Mouse (Mus musculus): Measurements from ENCODE around the gene Bag1. TPM values are rescaled to one million over a fixed set of nuclear protein-coding genes. Genes with fewer than 3 reads are reported as not detected.

The Bag1 gene
- total and polyA plus RNA-seq, 3 experiments: 97.0 to 301 (median 263) TPM

DNA sequence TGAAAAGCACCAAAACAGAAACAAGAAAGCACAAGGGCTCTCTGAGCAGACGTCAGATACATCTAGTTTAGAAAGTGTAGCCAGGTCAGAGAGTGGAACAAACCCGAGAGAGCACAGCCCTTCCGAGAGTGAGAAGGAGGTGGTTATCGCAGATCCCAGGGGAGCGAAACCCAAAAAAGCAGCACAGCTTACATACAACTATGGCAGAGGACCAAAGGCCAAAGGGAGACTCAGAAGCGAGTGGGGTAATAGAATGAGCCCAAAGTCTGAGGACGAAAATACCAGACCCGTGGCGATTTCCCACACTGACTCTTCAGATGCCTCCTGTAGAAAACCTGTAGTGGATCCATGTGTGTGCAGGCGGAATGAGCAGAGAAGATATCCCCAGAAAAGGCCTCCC lies 28.6 kb upstream of the Bag1 start:
- TF ChIP-seq EP300 (IDR thresholded peaks at IDR 0.05; ENCODE audit: insufficient read depth, low read depth, low read length) (no peak), POLR2A (IDR thresholded peaks at IDR 0.05; ENCODE audit: insufficient read depth, low read depth, low read length) (no peak), CTCF (IDR thresholded peaks at IDR 0.05) (no peak)
- H3K79me2 ChIP-seq (replicated peaks; ENCODE audit: control insufficient read depth, insufficient read depth, low read length): 0 out of 2 replicates have a peak, but pooled peaks cover 3% of the 10 kb centered on the region
- peaks cover 3% of the 10 kb centered on the region for H3K4me1 ChIP-seq (ENCODE audit: control insufficient read depth, insufficient read depth, low read length)
- no peak overlapping the region for H3K27ac ChIP-seq
- intact Hi-C loops (cut with DNase I): loop anchor here (10.0 kb wide), 1 partner anchor 148 kb away; the partner anchor contains the start of gene Nol6
- H3K27me3 ChIP-seq (ENCODE audit: control insufficient read depth, insufficient read depth, low read length): no peaks in the 10 kb centered on the region
- H3K9ac ChIP-seq (ENCODE audit: low read depth, low read length): no peak overlapping the region
- peaks cover 8% of the 10 kb centered on the region for H3K36me3 ChIP-seq (ENCODE audit: control insufficient read depth, insufficient read depth, low read length)
- H3K4me3 ChIP-seq: no peak overlapping the region
- no peak for DNase-seq
- WGBS: 80% methylated on average over 10 of the region's 10 CpGs

- TF ChIP-seq CTCF (IDR thresholded peaks at IDR 0.05) (no peak), POLR2A (IDR thresholded peaks at IDR 0.05; ENCODE audit: insufficient read depth, low read depth, low read length) (no peak)
- 76% methylated on average over 3 of the region's 3 CpGs for WGBS
- H3K4me1 ChIP-seq (ENCODE audit: control insufficient read depth, insufficient read depth, low read length): peaks cover 3% of the 10 kb centered on the region
- H3K79me2 ChIP-seq (replicated peaks; ENCODE audit: control insufficient read depth, insufficient read depth, low read length): 0 out of 2 replicates have a peak, but pooled peaks cover 3% of the 10 kb centered on the region
- no peak overlapping the region for H3K9ac ChIP-seq (ENCODE audit: low read depth, low read length)
- no peaks in the 10 kb centered on the region for H3K27me3 ChIP-seq (ENCODE audit: control insufficient read depth, insufficient read depth, low read length)
- H3K4me3 ChIP-seq: no peak overlapping the region
- H3K27ac ChIP-seq: no peak overlapping the region
- peaks cover 8% of the 10 kb centered on the region for H3K36me3 ChIP-seq (ENCODE audit: control insufficient read depth, insufficient read depth, low read length)
- no peak for DNase-seq
- intact Hi-C loops (cut with DNase I): loop anchor here (10.0 kb wide), 1 partner anchor 149 kb away; the partner anchor contains the start of gene Nol6
These were observed 27.6 kb upstream of the Bag1 start for GRCm38 (mm10) chr4:40975678-40976077.

- TF ChIP-seq POLR2A (IDR thresholded peaks at IDR 0.05; ENCODE audit: insufficient read depth, low read depth, low read length) (no peak), CTCF (IDR thresholded peaks at IDR 0.05) (no peak), EP300 (IDR thresholded peaks at IDR 0.05; ENCODE audit: insufficient read depth, low read depth, low read length) (no peak)
- Histone ChIP-seq H3K4me1 (ENCODE audit: control insufficient read depth, insufficient read depth, low read length) (peaks cover 3% of the 10 kb centered on the region), H3K79me2 (replicated peaks; ENCODE audit: control insufficient read depth, insufficient read depth, low read length) (0 out of 2 replicates have a peak, but pooled peaks cover 3% of the 10 kb centered on the region), H3K36me3 (ENCODE audit: control insufficient read depth, insufficient read depth, low read length) (peaks cover 4% of the 10 kb centered on the region), H3K27me3 (ENCODE audit: control insufficient read depth, insufficient read depth, low read length) (no peaks in the 10 kb centered on the region), H3K27ac (no peak overlapping the region), H3K9ac (ENCODE audit: low read depth, low read length) (no peak overlapping the region), H3K4me3 (no peak overlapping the region)
- no peak for DNase-seq
- 77% methylated on average over 1 of the region's 1 CpGs for WGBS
- intact Hi-C loops (cut with DNase I): loop anchor here (5.0 to 10.0 kb wide), 2 partner anchors 151 to 303 kb away; partner anchors contain the start of genes Nol6 and Ubap2
These were observed 25.9 kb upstream of the Bag1 start for GRCm38 (mm10) chr4:40974011-40974410.

DNA sequence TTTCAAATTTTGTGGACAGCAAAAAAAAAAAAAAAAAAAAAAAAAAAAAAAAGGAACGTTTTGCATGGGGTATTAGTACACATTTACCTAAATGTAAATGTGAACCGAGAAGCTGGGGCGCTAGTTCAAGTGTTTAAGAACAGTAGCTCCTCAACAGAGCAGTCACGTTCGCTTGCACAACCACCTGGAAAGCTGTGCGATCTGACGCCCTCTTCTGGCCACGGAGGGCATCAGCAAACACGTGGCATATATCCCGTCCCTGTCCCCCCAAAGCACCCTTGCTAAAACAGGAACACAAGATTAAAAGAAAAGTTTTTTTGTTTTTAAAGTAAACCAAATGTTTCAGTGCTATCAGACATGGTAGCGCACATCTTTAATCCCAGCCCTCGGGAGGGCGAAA lies 23.6 kb upstream of the Bag1 start:
- no peaks in the 10 kb centered on the region for H3K36me3 ChIP-seq (ENCODE audit: control insufficient read depth, insufficient read depth, low read length)
- H3K4me3 ChIP-seq: peak overlapping the region; percentile 89
- H3K79me2 ChIP-seq (replicated peaks; ENCODE audit: control insufficient read depth, insufficient read depth, low read length): 0 out of 2 replicates have a peak, but pooled peaks cover 3% of the 10 kb centered on the region
- H3K4me1 ChIP-seq (ENCODE audit: control insufficient read depth, insufficient read depth, low read length): peaks cover 3% of the 10 kb centered on the region
- no peak overlapping the region for H3K27ac ChIP-seq
- 27% methylated on average over 13 of the region's 13 CpGs for WGBS
- DNase-seq: no peak
- intact Hi-C loops (cut with DNase I): loop anchor here (1.0 to 10.0 kb wide), 3 partner anchors 23 to 306 kb away; partner anchors contain the start of genes Bag1, Chmp5, Nol6 and Ubap2
- H3K27me3 ChIP-seq (ENCODE audit: control insufficient read depth, insufficient read depth, low read length): no peaks in the 10 kb centered on the region
- no peak for TF ChIP-seq EP300 (IDR thresholded peaks at IDR 0.05; ENCODE audit: insufficient read depth, low read depth, low read length)
- peak; percentile 54 for TF ChIP-seq CTCF (IDR thresholded peaks at IDR 0.05)
- no peak overlapping the region for H3K9ac ChIP-seq (ENCODE audit: low read depth, low read length)

DNA sequence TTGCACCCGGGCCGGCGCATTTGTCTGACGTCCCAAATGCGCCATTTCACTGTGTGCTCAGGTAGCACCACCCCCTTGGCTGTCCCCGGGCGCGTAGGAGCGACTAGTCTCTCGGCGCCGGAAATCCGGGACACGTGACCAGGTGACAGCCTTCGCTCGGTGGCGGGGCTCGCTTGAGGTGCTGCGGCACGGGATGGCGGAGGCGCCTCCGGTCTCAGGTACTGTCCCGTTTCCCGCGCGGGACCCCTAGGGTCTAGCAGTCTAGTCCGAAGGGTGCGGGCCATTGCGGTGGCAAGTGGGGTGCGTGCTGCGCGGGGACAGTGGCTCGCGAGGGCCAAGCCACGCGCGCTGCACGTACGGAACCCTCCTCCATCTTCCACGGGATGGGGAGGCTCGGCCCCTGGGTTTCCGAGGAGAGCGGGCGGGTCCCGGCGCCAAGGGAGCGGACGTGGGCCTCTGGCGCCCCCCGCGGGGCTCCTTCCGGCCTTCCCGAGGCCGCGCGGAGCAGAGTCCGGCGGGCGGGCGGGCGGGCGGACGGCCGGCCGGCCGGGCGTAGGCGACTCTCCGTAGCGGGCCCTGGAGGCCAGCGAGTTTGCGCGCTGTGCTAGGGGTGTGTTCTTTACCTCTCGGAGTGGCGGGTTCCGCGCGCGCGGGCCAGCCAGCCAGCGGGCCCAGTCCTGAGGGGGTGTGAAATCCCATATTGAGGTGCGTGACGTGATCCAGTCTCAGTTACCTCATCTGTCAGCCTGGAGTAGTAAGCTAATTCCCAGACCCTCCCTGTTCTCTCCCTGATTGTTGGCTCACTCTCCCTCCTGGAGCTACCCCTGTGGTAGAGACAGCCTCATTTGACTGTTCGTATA lies 23.0 kb upstream of the Bag1 start, which contains the start of gene Nfx1:
Gene Nfx1, plus strand, starts transcription at position 65 of the 860 bp plus-strand sequence.
- Histone ChIP-seq H3K36me3 (ENCODE audit: control insufficient read depth, insufficient read depth, low read length) (no peaks in the 10 kb centered on the region), H3K9ac (ENCODE audit: low read depth, low read length) (peak within 1 kb of the TSS; percentile 85), H3K79me2 (replicated peaks; ENCODE audit: control insufficient read depth, insufficient read depth, low read length) (0 out of 2 replicates have a peak, but pooled peaks cover 3% of the 10 kb centered on the region), H3K4me1 (ENCODE audit: control insufficient read depth, insufficient read depth, low read length) (peaks cover 3% of the 10 kb centered on the region), H3K27ac (peak within 1 kb of the TSS; percentile 93), H3K27me3 (ENCODE audit: control insufficient read depth, insufficient read depth, low read length) (no peaks in the 10 kb centered on the region), H3K4me3 (peak within 1 kb of the TSS; percentile 89)
- intact Hi-C loops (cut with DNase I): loop anchor here (1.0 to 10.0 kb wide), 3 partner anchors 23 to 306 kb away; partner anchors contain the start of genes Bag1, Chmp5, Nol6 and Ubap2
- 2% methylated on average over 76 of the region's 85 CpGs for WGBS
- peak; percentile 95 to 96 for DNase-seq
- TF ChIP-seq EP300 (IDR thresholded peaks at IDR 0.05; ENCODE audit: insufficient read depth, low read depth, low read length) (0 out of 2 replicates have a peak, but pooled peaks have one; percentile 26), POLR2A (IDR thresholded peaks at IDR 0.05; ENCODE audit: insufficient read depth, low read depth, low read length) (peak; percentile 80), CTCF (IDR thresholded peaks at IDR 0.05) (no peak)

DNA sequence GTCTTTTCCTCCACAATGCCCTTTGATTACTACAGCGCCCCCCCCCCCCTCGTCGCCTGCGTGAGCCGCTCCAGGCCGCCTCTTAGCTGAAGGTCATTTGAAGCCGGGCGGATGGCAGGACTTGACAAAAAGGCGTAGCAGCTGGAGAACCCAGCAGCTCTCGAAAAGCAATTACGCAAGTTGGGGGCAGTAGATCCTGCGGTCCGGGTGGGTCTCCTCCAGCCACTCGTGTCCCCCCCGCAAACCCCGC lies 22.4 kb upstream of the Bag1 start:
- intact Hi-C loops (cut with DNase I): loop anchor here (5.0 to 10.0 kb wide), 2 partner anchors 154 to 307 kb away; partner anchors contain the start of genes Nol6 and Ubap2

More for the DNA sequence above, 22.4 kb upstream of the Bag1 start:
- peak overlapping the region; percentile 93 for H3K27ac ChIP-seq
- H3K4me3 ChIP-seq: peak overlapping the region; percentile 89
- no peak for DNase-seq
- H3K4me1 ChIP-seq (ENCODE audit: control insufficient read depth, insufficient read depth, low read length): peaks cover 3% of the 10 kb centered on the region
- H3K9ac ChIP-seq (ENCODE audit: low read depth, low read length): peak overlapping the region; percentile 84
- H3K36me3 ChIP-seq (ENCODE audit: control insufficient read depth, insufficient read depth, low read length): no peaks in the 10 kb centered on the region
- WGBS: under 1% methylated on average over 15 of the region's 16 CpGs
- TF ChIP-seq POLR2A (IDR thresholded peaks at IDR 0.05; ENCODE audit: insufficient read depth, low read depth, low read length): no peak
- TF ChIP-seq EP300 (IDR thresholded peaks at IDR 0.05; ENCODE audit: insufficient read depth, low read depth, low read length): no peak
- TF ChIP-seq CTCF (IDR thresholded peaks at IDR 0.05): no peak
- 0 out of 2 replicates have a peak, but pooled peaks cover 2% of the 10 kb centered on the region for H3K79me2 ChIP-seq (replicated peaks; ENCODE audit: control insufficient read depth, insufficient read depth, low read length)
- H3K27me3 ChIP-seq (ENCODE audit: control insufficient read depth, insufficient read depth, low read length): no peaks in the 10 kb centered on the region
